Mouse (Mus musculus): ENCODE results near the gene 2810021J22Rik. TPM values are rescaled to one million over a fixed set of nuclear protein-coding genes. Genes with fewer than 3 reads are reported as not detected.

2810021J22Rik gene
- polyA plus RNA-seq, 1 experiment from 2014 or later = 10.8 TPM

DNA sequence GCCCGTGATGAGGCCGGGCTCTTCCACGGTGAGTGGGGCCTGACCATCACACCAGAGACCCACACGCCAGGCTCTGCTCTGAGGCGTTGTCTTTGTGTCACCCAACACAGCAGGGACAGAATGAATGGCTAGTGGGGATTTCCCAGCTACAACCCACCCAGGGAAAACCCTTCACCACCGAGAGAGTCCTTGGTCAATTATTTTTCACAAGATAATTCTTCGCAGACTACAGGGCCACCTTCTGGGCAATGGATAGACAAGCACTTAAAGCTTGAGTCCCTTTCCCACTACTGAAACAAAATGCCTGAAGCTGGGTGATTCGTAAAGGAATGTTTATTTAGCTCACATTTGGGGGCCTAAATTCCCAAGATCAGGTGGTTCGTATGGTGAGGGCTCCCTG lies 55.4 kb downstream of the 2810021J22Rik start:
- 86% methylated on average over 9 of the region's 9 CpGs for WGBS
- no peaks in the 10 kb centered on the region for H3K27me3 ChIP-seq (replicated peaks; ENCODE audit: low read depth, poor library complexity, severe bottlenecking)
- no peaks in the 10 kb centered on the region for H3K9me3 ChIP-seq
- H3K4me3 ChIP-seq = no peak overlapping the region
- no peak for DNase-seq (ENCODE audit: low spot score)
- H3K36me3 ChIP-seq (replicated peaks) = no peaks in the 10 kb centered on the region
- peaks cover 10% of the 10 kb centered on the region for H3K4me1 ChIP-seq
- H3K27ac ChIP-seq (replicated peaks) = no peak overlapping the region

DNA sequence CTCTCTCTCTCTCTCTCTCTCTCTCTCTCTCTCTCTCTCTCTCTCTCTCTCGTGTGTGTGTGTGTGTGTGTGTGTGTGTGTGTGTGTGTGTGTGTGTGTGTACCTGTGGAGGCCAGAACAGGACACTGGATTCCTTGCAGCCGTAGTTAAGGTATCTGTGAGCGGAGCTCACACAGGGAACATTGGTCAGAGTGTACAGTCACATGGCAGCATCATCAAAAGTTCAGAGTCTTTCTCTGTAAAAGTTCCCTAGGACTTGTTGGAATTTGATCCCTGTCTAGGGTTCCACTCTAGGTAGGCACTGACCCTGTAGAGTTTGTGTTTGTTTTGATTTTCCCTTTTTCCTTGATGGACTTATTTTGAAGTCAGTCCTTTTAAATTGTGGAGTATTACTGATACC lies 59.6 kb downstream of the 2810021J22Rik start:
- DNase-seq (ENCODE audit: low spot score) = no peak
- no peak overlapping the region for H3K27ac ChIP-seq (replicated peaks)
- H3K4me1 ChIP-seq = peaks cover 11% of the 10 kb centered on the region
- peaks cover 8% of the 10 kb centered on the region for H3K36me3 ChIP-seq (replicated peaks)
- WGBS = 80% methylated on average over 2 of the region's 3 CpGs
- no peaks in the 10 kb centered on the region for H3K9me3 ChIP-seq
- H3K4me3 ChIP-seq = no peak overlapping the region
- no peaks in the 10 kb centered on the region for H3K27me3 ChIP-seq (replicated peaks; ENCODE audit: low read depth, poor library complexity, severe bottlenecking)

DNA sequence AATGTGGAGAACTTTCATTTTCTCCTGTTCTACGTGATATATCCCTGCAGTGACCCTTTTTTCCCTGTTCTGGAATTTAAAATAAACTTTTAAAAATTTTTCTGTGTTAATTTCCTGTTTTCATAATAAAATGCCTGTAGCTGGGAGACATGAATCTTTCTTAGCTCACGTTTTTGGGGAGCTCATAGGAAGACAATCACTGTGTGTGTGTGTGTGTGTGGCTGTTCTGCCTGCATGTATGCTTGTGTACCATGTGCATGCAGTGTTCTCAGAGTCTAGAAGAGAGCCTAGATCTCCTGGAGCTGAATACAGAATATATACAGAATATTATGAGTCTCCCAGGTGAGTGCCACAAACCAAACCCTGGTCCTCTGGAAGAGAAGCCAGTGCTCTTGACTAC lies 60.0 kb downstream of the 2810021J22Rik start:
- no peak for DNase-seq (ENCODE audit: low spot score)
- 68% methylated on average over 2 of the region's 2 CpGs for WGBS
- Histone ChIP-seq H3K36me3 (replicated peaks) (peaks cover 12% of the 10 kb centered on the region), H3K4me1 (peaks cover 11% of the 10 kb centered on the region), H3K27me3 (replicated peaks; ENCODE audit: low read depth, poor library complexity, severe bottlenecking) (no peaks in the 10 kb centered on the region), H3K4me3 (no peak overlapping the region), H3K27ac (replicated peaks) (no peak overlapping the region), H3K9me3 (no peaks in the 10 kb centered on the region)

DNA sequence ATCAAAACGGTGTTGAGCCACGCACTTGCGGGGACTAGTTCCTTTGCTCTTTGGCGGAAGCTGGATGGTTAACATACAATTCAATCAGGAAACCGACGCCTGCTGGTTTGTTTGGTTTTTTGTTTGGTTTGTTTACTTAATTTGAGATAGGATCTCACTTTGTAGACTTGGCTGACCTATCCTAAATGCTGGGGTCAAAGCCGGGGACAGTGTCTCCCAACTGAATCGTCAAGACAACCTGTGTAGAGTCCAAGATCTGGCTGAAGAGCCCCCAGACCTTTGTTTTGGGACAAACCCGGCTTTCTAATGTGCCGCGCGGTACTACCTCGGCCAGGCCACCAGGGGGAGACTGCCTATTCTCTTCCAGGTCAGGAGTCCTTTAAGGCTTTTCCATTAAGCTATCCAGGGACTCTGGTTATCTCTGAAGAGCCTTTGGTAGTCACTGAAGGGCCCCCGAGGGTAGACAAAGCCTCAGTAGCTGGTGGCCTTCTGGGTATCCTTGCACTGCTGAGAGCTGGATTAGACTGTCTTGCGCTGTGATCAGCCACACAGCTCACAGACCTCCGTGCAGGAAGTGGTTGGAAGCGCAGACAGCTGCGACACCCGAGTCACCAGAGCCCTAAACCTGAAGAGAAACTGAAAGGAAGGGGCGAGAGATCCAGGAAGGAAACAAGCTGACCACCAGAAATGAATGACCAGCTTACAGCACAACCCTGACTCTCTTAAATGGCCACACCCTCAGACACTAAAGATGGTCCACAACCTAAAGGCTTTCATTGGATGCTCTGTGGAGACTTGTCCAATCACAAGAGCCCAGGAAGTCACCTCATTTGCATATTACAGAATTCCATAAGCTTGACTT lies 61.0 kb downstream of the 2810021J22Rik start:
- peak; percentile 82 for DNase-seq (ENCODE audit: low spot score)
- Histone ChIP-seq H3K4me3 (peak overlapping the region; percentile 37), H3K4me1 (peaks cover 11% of the 10 kb centered on the region), H3K27me3 (replicated peaks; ENCODE audit: low read depth, poor library complexity, severe bottlenecking) (no peaks in the 10 kb centered on the region), H3K36me3 (replicated peaks) (peaks cover 22% of the 10 kb centered on the region), H3K27ac (replicated peaks) (peak overlapping the region; percentile 66), H3K9me3 (no peaks in the 10 kb centered on the region)
- 36% methylated on average over 20 of the region's 20 CpGs for WGBS

DNA sequence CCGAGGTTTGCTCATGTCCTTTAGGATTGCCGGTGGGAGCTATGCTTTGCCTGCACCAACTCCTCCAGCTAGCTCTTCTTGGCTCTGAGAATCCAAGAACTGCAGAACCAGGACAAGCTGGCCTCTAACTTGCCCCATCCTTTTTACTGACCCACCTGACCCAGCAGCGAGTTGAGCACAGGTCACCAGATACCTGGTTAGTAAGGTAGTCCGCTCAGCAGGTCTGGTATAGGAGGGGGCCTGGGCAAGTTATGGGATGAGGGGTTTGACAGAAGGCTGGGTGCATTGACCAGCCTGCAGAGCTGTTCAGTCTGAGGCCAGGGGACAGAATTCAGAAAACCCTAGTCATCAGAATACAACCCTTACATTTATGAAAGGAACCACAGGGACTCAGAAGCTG lies 62.0 kb downstream of the 2810021J22Rik start:
- Histone ChIP-seq H3K4me1 (peaks cover 11% of the 10 kb centered on the region), H3K27me3 (replicated peaks; ENCODE audit: low read depth, poor library complexity, severe bottlenecking) (no peaks in the 10 kb centered on the region), H3K36me3 (replicated peaks) (peaks cover 32% of the 10 kb centered on the region), H3K4me3 (no peak overlapping the region), H3K9me3 (no peaks in the 10 kb centered on the region), H3K27ac (replicated peaks) (no peak overlapping the region)
- no peak for DNase-seq (ENCODE audit: low spot score)
- 75% methylated on average over 4 of the region's 4 CpGs for WGBS

DNA sequence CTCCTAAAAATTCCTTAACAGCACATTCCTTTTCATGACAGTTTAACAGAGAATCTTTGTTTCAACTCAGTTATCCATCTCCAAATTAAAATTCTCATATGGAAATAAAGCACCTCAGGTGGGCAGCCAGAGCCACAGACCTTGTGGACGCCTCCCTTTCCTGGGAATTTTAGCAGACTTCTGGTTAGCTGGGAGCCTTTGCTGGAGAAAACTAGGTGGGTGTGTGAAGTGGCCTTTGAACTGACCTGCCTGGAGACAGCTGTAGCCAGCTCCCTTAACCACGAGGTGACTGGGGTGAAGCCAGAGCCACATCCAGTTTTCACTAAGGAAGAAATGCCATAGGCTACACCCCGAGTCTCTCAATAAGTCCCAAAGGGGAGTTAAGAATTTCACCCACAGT lies 62.6 kb downstream of the 2810021J22Rik start:
- no peak overlapping the region for H3K4me3 ChIP-seq
- 60% methylated on average over 3 of the region's 3 CpGs for WGBS
- no peak for DNase-seq (ENCODE audit: low spot score)
- no peaks in the 10 kb centered on the region for H3K27me3 ChIP-seq (replicated peaks; ENCODE audit: low read depth, poor library complexity, severe bottlenecking)
- no peak overlapping the region for H3K27ac ChIP-seq (replicated peaks)
- no peaks in the 10 kb centered on the region for H3K9me3 ChIP-seq
- H3K4me1 ChIP-seq = peaks cover 11% of the 10 kb centered on the region
- peaks cover 38% of the 10 kb centered on the region for H3K36me3 ChIP-seq (replicated peaks)

DNA sequence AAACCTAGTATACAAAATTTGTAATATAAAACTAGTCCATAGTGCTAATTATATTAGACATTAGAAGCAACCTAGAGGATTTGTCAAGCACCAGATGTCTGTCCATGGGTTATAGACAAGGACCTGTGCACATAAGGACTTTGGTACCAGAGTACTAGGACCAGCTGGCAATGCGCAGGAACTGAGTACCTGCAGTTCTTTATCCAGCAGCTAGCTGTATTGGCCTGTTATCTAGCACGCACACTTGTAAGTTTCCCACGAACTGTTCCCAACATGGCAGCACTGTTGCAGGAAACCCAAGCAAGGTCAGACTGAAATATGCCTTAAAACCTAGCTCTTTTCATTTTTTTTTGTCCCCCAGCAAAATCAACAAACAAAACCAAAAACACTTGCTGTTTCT lies 63.2 kb downstream of the 2810021J22Rik start:
- no peaks in the 10 kb centered on the region for H3K9me3 ChIP-seq
- H3K36me3 ChIP-seq (replicated peaks) = peaks cover 44% of the 10 kb centered on the region
- 95% methylated on average over 3 of the region's 3 CpGs for WGBS
- peaks cover 11% of the 10 kb centered on the region for H3K4me1 ChIP-seq
- no peak overlapping the region for H3K27ac ChIP-seq (replicated peaks)
- no peaks in the 10 kb centered on the region for H3K27me3 ChIP-seq (replicated peaks; ENCODE audit: low read depth, poor library complexity, severe bottlenecking)
- no peak overlapping the region for H3K4me3 ChIP-seq
- no peak for DNase-seq (ENCODE audit: low spot score)

DNA sequence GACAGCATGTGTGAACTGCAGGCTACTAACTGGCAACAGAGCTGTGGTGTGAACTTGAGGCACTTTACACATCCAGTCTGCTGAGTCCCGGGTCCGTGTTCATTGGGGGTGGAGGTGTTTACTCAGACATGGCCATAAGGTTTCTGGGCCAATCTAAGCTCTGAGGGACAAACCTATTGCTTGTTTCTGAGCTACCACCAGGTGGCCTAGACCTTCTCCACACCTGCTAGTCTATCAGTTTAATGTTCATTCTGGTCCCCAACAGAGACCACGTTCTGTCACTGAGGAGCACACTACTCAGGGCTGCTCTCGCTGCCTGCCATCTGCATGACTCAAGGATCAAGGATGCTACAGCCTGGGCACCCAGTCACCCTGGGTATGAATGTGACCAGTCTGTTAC lies 64.6 kb downstream of the 2810021J22Rik start:
- Histone ChIP-seq H3K4me3 (no peak overlapping the region), H3K4me1 (peaks cover 11% of the 10 kb centered on the region), H3K27ac (replicated peaks) (no peak overlapping the region), H3K36me3 (replicated peaks) (peaks cover 57% of the 10 kb centered on the region), H3K27me3 (replicated peaks; ENCODE audit: low read depth, poor library complexity, severe bottlenecking) (no peaks in the 10 kb centered on the region), H3K9me3 (no peaks in the 10 kb centered on the region)
- DNase-seq (ENCODE audit: low spot score) = no peak
- WGBS = 84% methylated on average over 4 of the region's 4 CpGs

Other genes starting within 250 kb of the 2810021J22Rik start
- not detected in 2 replicates for gene Olfr323, start 236.7 kb upstream of the 2810021J22Rik start, polyA plus RNA-seq (2016; fragmentation: Nextera tagmentation; extraction: Ambion mirVana)
- gene Trim58, start 226.8 kb upstream of the 2810021J22Rik start, polyA plus RNA-seq (2016; fragmentation: Nextera tagmentation; extraction: Ambion mirVana) = 0.54 and 0.62 TPM in 2 replicates
- gene Olfr322, start 208.4 kb upstream of the 2810021J22Rik start, polyA plus RNA-seq (2016; fragmentation: Nextera tagmentation; extraction: Ambion mirVana) = 0.05 TPM in 1 of 2 replicates, not detected in the other
- not detected in 2 replicates for gene Olfr320, start 186.1 kb upstream of the 2810021J22Rik start, polyA plus RNA-seq (2016; fragmentation: Nextera tagmentation; extraction: Ambion mirVana)
- gene Olfr319, start 168.1 kb upstream of the 2810021J22Rik start, polyA plus RNA-seq (2016; fragmentation: Nextera tagmentation; extraction: Ambion mirVana) = not detected in 2 replicates
- gene Olfr318, start 143.2 kb upstream of the 2810021J22Rik start, polyA plus RNA-seq (2016; fragmentation: Nextera tagmentation; extraction: Ambion mirVana) = not detected in 2 replicates
- gene Olfr317, start 128.0 kb upstream of the 2810021J22Rik start, polyA plus RNA-seq (2016; fragmentation: Nextera tagmentation; extraction: Ambion mirVana) = not detected in 2 replicates
- not detected in 2 replicates for gene Olfr316, start 114.5 kb upstream of the 2810021J22Rik start, polyA plus RNA-seq (2016; fragmentation: Nextera tagmentation; extraction: Ambion mirVana)
- not detected in 2 replicates for gene Olfr315, start 94.0 kb upstream of the 2810021J22Rik start, polyA plus RNA-seq (2016; fragmentation: Nextera tagmentation; extraction: Ambion mirVana)
- not detected in 2 replicates for gene Olfr314, start 84.3 kb upstream of the 2810021J22Rik start, polyA plus RNA-seq (2016; fragmentation: Nextera tagmentation; extraction: Ambion mirVana)
- gene Fam183b, start 65.3 kb upstream of the 2810021J22Rik start, polyA plus RNA-seq (2016; fragmentation: Nextera tagmentation; extraction: Ambion mirVana) = 1.4 and 1.6 TPM in 2 replicates
- gene Olfr313, start 52.2 kb upstream of the 2810021J22Rik start, polyA plus RNA-seq (2016; fragmentation: Nextera tagmentation; extraction: Ambion mirVana) = not detected in 2 replicates
- not detected in 2 replicates for gene Olfr312, start 38.0 kb upstream of the 2810021J22Rik start, polyA plus RNA-seq (2016; fragmentation: Nextera tagmentation; extraction: Ambion mirVana)
- not detected in 2 replicates for gene Olfr311, start 28.0 kb upstream of the 2810021J22Rik start, polyA plus RNA-seq (2016; fragmentation: Nextera tagmentation; extraction: Ambion mirVana)
- gene Gm12258, start 20.1 kb upstream of the 2810021J22Rik start, polyA plus RNA-seq (2016; fragmentation: Nextera tagmentation; extraction: Ambion mirVana) = 8.7 and 9.1 TPM in 2 replicates
- 5.7 and 6.3 TPM in 2 replicates for gene Zfp39, start 37.0 kb downstream of the 2810021J22Rik start, polyA plus RNA-seq (2016; fragmentation: Nextera tagmentation; extraction: Ambion mirVana)
- not detected in 2 replicates for gene Btnl10, start 50.7 kb downstream of the 2810021J22Rik start, polyA plus RNA-seq (2016; fragmentation: Nextera tagmentation; extraction: Ambion mirVana)
- gene Rnf187, start 71.7 kb downstream of the 2810021J22Rik start, polyA plus RNA-seq (2016; fragmentation: Nextera tagmentation; extraction: Ambion mirVana) = 255 and 258 TPM in 2 replicates
- 23.0 and 25.0 TPM in 2 replicates for gene Hist3h2ba, start 81.7 kb downstream of the 2810021J22Rik start, polyA plus RNA-seq (2016; fragmentation: Nextera tagmentation; extraction: Ambion mirVana)
- gene Hist3h2a, start 87.5 kb downstream of the 2810021J22Rik start, polyA plus RNA-seq (2016; fragmentation: Nextera tagmentation; extraction: Ambion mirVana) = 17.8 and 19.0 TPM in 2 replicates
- 0.19 and 0.40 TPM in 2 replicates for gene Trim17, start 87.5 kb downstream of the 2810021J22Rik start, polyA plus RNA-seq (2016; fragmentation: Nextera tagmentation; extraction: Ambion mirVana)
- gene Trim11, start 110.9 kb downstream of the 2810021J22Rik start, polyA plus RNA-seq (2016; fragmentation: Nextera tagmentation; extraction: Ambion mirVana) = 19.0 and 19.1 TPM in 2 replicates